Mouse (Mus musculus) cerebellum, postnatal 36 days (tissue): ENCODE measurements at regions not wholly inside any gene's neighbourhood (a gene's known extent, or its start where the extent isn't known, plus 50 kb on each side); places are given as distances from the start of the nearest gene placed in this dataset.

Experiments
- DNase-seq, 2 experiments: peaks; one replicate each; pipeline ENCODE4 v3.0.0; 2021 to 2022; ENCODE audit warnings: mixed read lengths in 2 of 2

GRCm38 (mm10) chr13:85430821-85431220 lies 141.9 kb upstream of the Rasa1 start:
- DNase-seq, result no peak

- no peak for DNase-seq
Observed at GRCm38 (mm10) chr13:85430040-85430439, 141.1 kb upstream of the Rasa1 start.

- DNase-seq, result no peak
Observed at GRCm38 (mm10) chr13:85418671-85419070, 129.7 kb upstream of the Rasa1 start.

- DNase-seq, result no peak
Observed at GRCm38 (mm10) chr13:85414951-85415350, 126.0 kb upstream of the Rasa1 start.

- no peak for DNase-seq
Observed at GRCm38 (mm10) chr13:85411327-85411726, 122.4 kb upstream of the Rasa1 start.

GRCm38 (mm10) chr13:85398834-85399233 lies 109.9 kb upstream of the Rasa1 start:
- no peak for DNase-seq

GRCm38 (mm10) chr13:85376338-85376998 lies 87.5 kb upstream of the Rasa1 start:
- DNase-seq, result no peak

- DNase-seq, result no peak
Observed at GRCm38 (mm10) chr13:85359621-85360020, 70.7 kb upstream of the Rasa1 start.

- DNase-seq, result no peak
Observed at GRCm38 (mm10) chr13:85359143-85359542, 70.2 kb upstream of the Rasa1 start.

- DNase-seq, result no peak
Observed at GRCm38 (mm10) chr13:85352061-85352460, 63.1 kb upstream of the Rasa1 start.
